Mouse (Mus musculus) bone marrow macrophage, adult 2 months (primary cell): ENCODE results near the gene Chil1.

ENCODE experiments used
- CTCF ChIP-seq: IDR thresholded peaks from 2 replicates; pipeline ENCODE4 v1.5.1; 2012; ENCODE audit warnings: low read depth, mild to moderate bottlenecking, low read length, moderate library complexity
- POLR2A ChIP-seq: IDR thresholded peaks from 2 replicates; pipeline ENCODE4 v1.6.1; 2012; ENCODE audit warnings: mild to moderate bottlenecking, low read depth, low read length, borderline replicate concordance

GRCm38 (mm10) chr1:134213405-134213804, 31.4 kb downstream of the Chil1 start:
- TF ChIP-seq CTCF (no peak), POLR2A (no peak)
